Mouse (Mus musculus) thymus, postnatal 14 days (tissue): Measurements from ENCODE around the gene Golgb1.

ENCODE experiments used
- DNase-seq: peaks from one replicate; pipeline ENCODE4 v3.0.0; 2021

The Golgb1 gene

DNA sequence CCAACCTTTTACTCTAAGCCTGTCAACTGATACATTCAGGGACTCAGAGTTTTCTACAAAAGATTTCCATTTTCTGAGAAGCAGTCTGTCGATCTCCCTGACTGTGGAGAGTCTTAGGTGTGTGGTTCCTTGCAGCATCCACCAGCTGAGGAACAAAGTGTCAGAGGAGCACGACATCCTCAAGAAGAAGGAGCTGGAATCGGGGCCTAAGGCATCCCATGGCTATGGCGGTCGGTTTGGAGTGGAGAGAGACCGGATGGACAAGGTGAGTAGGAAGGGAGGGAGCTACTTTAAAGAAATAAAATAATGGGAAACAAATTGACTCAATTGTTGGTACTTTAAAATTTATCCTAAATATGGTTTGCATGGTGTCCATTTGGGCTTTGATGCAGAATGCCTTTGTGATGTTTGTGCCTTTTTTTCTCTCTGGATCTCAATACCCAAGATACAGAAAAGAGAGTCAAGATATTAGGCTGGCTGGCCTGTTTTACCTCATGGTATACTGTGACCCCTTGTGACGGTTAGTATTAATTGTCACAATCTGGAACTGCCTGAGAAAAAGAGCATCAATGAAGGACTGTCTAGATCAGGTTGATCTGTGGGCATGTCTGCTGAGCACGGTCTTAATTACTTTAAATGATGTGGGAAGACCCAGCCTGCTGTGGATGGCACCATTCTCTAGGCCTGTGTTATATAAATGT is 71.7 kb downstream of the Golgb1 start:
- no peak for DNase-seq

DNA sequence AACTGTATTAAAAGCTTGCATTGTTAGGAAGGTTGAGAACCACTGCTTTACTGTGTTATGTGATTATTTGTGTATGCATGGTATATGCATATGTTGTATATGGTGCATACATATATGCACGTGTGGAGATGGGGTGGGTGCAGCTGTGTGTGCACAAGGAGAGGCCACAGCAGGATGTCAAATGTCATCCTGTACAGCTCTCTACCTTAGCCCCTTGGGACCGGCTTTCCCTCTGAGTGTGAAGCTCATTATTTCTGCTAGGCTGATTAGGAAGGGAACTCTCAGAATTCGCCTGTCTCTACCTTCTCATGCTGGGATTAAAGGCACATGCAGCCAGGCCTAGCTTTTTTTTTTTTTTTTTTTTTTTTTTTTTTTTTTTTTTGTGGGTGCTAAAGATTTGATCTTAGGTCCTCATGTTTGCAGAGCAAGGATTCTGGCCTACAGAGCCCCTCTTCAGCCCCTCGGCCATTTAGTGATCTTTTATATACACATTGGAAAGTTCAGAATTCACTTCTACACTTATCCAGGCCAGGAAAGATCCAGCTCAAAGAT is 72.8 kb downstream of the Golgb1 start:
- no peak for DNase-seq

DNA sequence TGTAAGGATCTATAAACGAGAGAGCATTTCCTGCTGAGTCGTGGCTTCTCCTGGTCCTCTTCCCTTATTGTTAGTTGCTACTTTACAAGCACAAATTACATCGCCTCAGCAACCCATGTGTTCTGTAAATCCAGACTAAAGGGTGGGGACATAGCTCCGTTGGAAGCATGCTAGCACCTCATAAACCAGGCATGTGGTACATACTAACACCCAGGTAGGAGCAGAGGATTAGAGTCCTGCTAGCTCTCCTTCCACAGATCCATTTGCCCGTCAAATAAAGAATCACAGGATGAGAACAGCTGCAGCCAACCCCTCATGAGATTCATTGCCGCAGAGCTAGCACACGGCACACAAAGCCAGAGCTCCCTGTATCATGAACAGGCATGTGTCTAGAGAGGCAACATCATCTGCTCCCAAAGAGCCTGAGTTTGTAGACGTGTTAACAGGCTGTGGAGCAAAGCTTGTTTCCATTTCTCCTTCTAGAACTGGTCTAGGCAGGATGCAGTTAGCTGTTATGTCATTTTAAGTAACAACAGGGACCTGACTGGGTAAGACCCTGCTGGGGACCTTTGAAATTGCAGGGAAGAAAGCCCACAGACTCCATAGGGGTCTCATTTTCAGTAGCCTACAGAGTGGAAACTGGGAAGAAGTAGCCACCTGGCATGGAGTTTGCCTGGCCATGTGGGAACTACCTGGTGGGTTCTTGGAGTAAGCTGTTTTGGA is 74.8 kb downstream of the Golgb1 start:
- DNase-seq, result no peak

DNA sequence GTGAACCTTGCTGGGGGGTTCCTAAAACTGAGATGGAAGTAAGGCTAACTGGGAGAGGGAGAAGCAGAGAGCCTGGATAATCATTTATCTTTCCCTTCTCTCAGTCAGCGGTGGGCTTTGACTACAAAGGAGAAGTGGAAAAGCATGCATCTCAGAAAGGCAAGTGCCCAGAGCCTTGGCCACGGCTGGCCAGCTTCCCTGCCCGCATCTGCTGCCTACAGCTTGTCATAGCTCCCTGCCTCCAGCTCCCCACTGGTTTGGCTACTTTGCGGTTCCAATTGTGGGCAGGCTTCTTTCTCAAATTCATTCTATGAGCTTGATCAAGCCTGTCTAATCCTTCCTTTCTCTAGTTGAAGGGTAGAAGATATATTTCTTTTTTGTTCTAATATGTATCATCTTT is 76.1 kb downstream of the Golgb1 start:
- DNase-seq, result no peak

DNA sequence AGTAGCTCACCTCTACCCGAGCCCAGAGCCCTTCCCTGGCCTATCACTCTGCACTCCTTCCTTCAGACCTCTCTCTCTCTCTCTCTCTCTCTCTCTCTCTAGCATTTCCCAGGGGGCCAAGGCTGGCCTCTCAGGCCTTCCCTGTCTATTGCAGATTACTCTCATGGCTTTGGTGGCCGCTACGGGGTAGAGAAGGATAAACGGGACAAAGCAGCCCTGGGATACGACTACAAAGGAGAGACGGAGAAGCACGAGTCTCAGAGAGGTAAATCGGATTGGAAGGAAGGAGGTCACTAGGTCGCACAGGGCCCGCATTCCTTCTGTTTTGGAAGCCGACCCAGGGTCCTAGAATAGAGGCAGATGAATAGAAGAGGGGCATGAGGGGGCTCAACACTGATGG is 80.2 kb downstream of the Golgb1 start:
- DNase-seq, result no peak

DNA sequence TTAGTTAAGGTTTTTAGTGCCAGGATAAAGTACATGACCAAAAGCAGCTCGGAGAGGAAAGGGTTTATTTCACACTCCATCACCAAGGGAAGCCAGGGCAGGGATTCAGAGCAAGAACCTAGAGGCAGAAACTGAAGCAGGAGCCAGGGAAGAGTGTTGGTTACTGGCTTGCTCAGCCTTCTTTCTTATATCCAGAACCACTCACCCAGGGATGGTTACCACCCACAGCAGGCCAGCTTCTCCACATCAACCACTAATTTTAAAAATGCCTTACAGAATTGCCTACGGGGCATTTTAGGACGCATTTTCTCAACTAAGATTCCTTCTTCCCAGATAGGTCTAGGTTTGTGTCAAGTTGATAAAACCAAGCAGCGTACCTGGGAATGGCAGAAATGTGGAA is 88.5 kb downstream of the Golgb1 start:
- DNase-seq, result no peak

DNA sequence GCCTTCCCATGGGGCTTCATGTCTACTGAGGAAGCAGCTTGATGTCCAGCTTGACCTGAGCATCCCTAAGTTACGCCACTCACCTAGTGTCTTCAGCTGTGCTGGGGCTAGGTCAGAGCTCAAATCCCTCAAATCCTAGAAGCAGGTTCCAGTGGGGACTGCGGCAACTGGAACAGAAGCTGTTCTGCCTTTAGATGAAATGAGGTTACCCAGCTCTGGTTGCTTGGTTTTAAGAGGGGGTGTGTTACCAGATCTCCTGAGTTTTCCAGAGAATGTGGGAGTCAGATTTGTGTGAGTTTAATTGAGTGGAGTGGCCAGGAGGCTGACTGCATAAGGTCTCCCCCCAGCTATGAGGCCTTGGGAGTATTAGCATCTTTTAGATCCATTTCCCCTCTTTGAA is 104.2 kb downstream of the Golgb1 start:
- DNase-seq, result no peak
